Mouse (Mus musculus) thymus, postnatal 0 days (tissue): Measurements from ENCODE around the gene Gfra1. TPM values are rescaled to one million over a fixed set of nuclear protein-coding genes. Genes with fewer than 3 reads are reported as not detected.

Experiments used
- DNase-seq: peaks from one replicate; pipeline ENCODE4 v3.0.0-alpha.2; 2015; ENCODE audit warnings: low spot score
- polyA plus RNA-seq: library from polyadenylated mRNA; unstranded; fragments of >200 nt; fragmentation: Nextera tagmentation; extraction: Ambion mirVana; gene quantifications from 2 replicates; pipeline ENCODE4 v1.2.1, GENCODE M21; 2015

Gene Gfra1
- polyA plus RNA-seq, 1 experiment from 2014 or later, result 32.6 TPM

- no peak for DNase-seq
Measured at GRCm38 (mm10) chr19:58335585-58336530, 119.9 kb downstream of the Gfra1 start.

GRCm38 (mm10) chr19:58329305-58329704, 126.4 kb downstream of the Gfra1 start:
- no peak for DNase-seq

GRCm38 (mm10) chr19:58328014-58328413, 127.7 kb downstream of the Gfra1 start:
- no peak for DNase-seq

GRCm38 (mm10) chr19:58316474-58316873, 139.2 kb downstream of the Gfra1 start:
- no peak for DNase-seq

GRCm38 (mm10) chr19:58315681-58316080, 140.0 kb downstream of the Gfra1 start:
- no peak for DNase-seq

- no peak for DNase-seq
Measured at GRCm38 (mm10) chr19:58314631-58315030, 141.1 kb downstream of the Gfra1 start.

- peak; percentile 17 for DNase-seq
Measured at GRCm38 (mm10) chr19:58313785-58314184, 141.9 kb downstream of the Gfra1 start.

GRCm38 (mm10) chr19:58312492-58312891, 143.2 kb downstream of the Gfra1 start:
- no peak for DNase-seq

- DNase-seq, result no peak
Measured at GRCm38 (mm10) chr19:58310334-58311315, 145.1 kb downstream of the Gfra1 start.

GRCm38 (mm10) chr19:58309620-58310275, 146.0 kb downstream of the Gfra1 start:
- no peak for DNase-seq

GRCm38 (mm10) chr19:58301105-58301504, 154.6 kb downstream of the Gfra1 start:
- DNase-seq, result no peak

GRCm38 (mm10) chr19:58297926-58298325, 157.8 kb downstream of the Gfra1 start:
- no peak for DNase-seq

- DNase-seq, result peak; percentile 65
Measured at GRCm38 (mm10) chr19:58296842-58297190, 158.9 kb downstream of the Gfra1 start.

- no peak for DNase-seq
Measured at GRCm38 (mm10) chr19:58295986-58296841, 159.5 kb downstream of the Gfra1 start.

GRCm38 (mm10) chr19:58288145-58288544, 167.6 kb downstream of the Gfra1 start:
- DNase-seq, result no peak

GRCm38 (mm10) chr19:58275281-58275680, 180.4 kb downstream of the Gfra1 start:
- no peak for DNase-seq

GRCm38 (mm10) chr19:58271815-58272214, 183.9 kb downstream of the Gfra1 start:
- DNase-seq, result no peak

- DNase-seq, result no peak
Measured at GRCm38 (mm10) chr19:58270778-58271177, 184.9 kb downstream of the Gfra1 start.

- DNase-seq, result no peak
Measured at GRCm38 (mm10) chr19:58268476-58268875, 187.2 kb downstream of the Gfra1 start.

GRCm38 (mm10) chr19:58266600-58266999, 189.1 kb downstream of the Gfra1 start:
- no peak for DNase-seq
